Mouse (Mus musculus): ENCODE measurements around the gene OR5BS1P. TPM values are rescaled to one million over a fixed set of nuclear protein-coding genes. Genes with fewer than 3 reads are reported as not detected.
A peak's percentile ranks its signal among the peaks of the same experiment; 100 is the strongest.
"Not testable (repeated sequence)": the region's sequence is repeated elsewhere in the genome, so short reads cannot be mapped to it uniquely, and the experiment has no call there.

OR5BS1P gene
- total and polyA plus RNA-seq, 3 experiments, result not detected

DNA sequence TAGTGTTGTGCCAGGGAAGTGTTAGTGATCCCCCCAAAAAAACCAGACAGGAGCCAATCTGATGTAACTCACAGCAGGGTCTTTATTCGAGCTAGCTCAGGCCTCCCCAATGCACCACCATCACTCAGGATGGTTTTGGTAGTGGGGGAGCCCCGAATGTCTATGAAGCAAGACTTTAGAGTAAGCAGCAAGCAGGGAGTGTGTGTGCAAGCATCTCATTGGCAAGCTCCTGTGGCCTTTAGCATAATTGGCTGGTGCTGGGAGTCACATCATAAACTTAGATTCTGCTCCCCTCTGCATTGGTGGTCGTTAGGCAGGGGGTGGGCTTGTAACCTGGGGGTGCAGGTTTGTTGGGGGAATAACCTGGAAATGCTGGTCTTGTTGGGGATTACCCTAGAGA, 44.0 kb downstream of the OR5BS1P start:
- H3K4me1 ChIP-seq (ENCODE audit: control insufficient read depth in 1 of 2, insufficient read depth in 2 of 2), result peaks cover 6 to 53% of the 10 kb centered on the region in 2 experiments; a peak in 2 of 4 replicates
- H3K9me3 ChIP-seq (replicated peaks; ENCODE audit: low read length); H3K79me2 ChIP-seq (replicated peaks; ENCODE audit: control insufficient read depth, extremely low read depth, insufficient read depth, poor library complexity, severe bottlenecking); H3K27ac ChIP-seq (ENCODE audit: insufficient read depth, low read depth); H3K9ac ChIP-seq (ENCODE audit: insufficient read depth, low read depth); dilution Hi-C loops (cut with MboI; ENCODE audit: extremely low pct_ligation_motif_present, extremely low pct_unique_long_range_greater_than_20kb, low sequenced_read_pairs); H3K4me3 ChIP-seq (replicated peaks in 1 of 3; ENCODE audit: low read depth in 2 of 3, low read length in 2 of 3, poor library complexity in 1 of 3); H3K27me3 ChIP-seq (replicated peaks): not testable (repeated sequence)
- DNase-seq (ENCODE audit: extremely low read depth), result peak; percentile 58
- in situ Hi-C loops (cut with MboI; ENCODE audit: low pct_ligation_motif_present, low pct_unique_long_range_greater_than_20kb, low sequenced_read_pairs), result loop anchor here (5.0 kb wide), 1 partner anchor 104 kb away; no protein-coding TSS in a partner anchor
- H3K36me3 ChIP-seq (replicated peaks in 1 of 2; ENCODE audit: control insufficient read depth in 1 of 2, insufficient read depth in 1 of 2, low read length in 1 of 2), result peaks cover 10 to 18% of the 10 kb centered on the region in 2 experiments
- 0 out of 2 replicates have a peak overlapping the region, but pooled peaks have one; percentile 94 for H3K4me2 ChIP-seq (ENCODE audit: insufficient read depth, low read depth, poor library complexity, severe bottlenecking)

DNA sequence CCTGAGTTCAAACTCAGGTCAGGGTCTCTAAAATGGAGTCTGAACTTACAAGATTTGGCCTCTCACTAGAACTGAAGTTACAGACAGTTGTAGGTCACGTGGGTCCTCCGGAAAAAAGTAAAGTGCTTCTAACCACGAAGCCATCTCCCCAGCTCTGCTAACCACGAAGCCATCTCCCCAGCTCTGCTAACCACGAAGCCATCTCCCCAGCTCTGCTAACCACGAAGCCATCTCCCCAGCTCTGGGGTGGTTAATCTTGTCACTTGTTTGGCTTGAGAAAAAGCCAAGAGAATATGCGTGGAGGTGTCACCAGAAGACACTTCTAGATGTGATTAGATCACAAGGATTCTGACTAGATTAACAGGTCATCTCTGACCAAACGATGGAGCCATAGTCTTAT, 44.5 kb downstream of the OR5BS1P start:
- H3K27ac ChIP-seq (ENCODE audit: insufficient read depth, low read depth), result no peak overlapping the region

DNA sequence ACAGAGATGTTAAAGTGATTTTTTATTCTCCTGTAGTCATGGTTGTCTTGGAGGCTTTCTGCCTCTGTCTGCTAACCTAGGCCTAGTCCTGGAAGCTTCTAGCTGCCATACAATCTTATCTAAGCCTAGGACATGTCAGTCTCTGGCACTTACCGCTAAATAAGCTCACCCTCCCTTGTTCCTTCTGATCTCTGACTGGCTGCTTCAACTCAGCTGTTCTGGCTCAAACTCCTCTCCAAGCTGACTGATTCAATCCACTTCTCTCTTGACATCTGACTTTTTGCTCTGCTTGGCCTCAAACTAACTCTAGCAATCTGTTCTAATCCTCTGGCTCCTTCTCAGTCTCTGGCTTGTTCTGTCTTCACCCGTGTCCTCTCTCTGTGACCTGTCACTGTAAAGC, 45.1 kb downstream of the OR5BS1P start:
- H3K9me3 ChIP-seq (replicated peaks; ENCODE audit: low read length); H3K27me3 ChIP-seq (replicated peaks); H3K9ac ChIP-seq (ENCODE audit: insufficient read depth, low read depth); dilution Hi-C loops (cut with MboI; ENCODE audit: extremely low pct_ligation_motif_present, extremely low pct_unique_long_range_greater_than_20kb, low sequenced_read_pairs); H3K4me3 ChIP-seq (replicated peaks in 1 of 3; ENCODE audit: low read depth in 2 of 3, low read length in 2 of 3, poor library complexity in 1 of 3); DNase-seq (ENCODE audit: extremely low read depth); H3K27ac ChIP-seq (ENCODE audit: insufficient read depth, low read depth); H3K79me2 ChIP-seq (replicated peaks; ENCODE audit: control insufficient read depth, extremely low read depth, insufficient read depth, poor library complexity, severe bottlenecking); H3K4me2 ChIP-seq (ENCODE audit: insufficient read depth, low read depth, poor library complexity, severe bottlenecking): not testable (repeated sequence)
- H3K4me1 ChIP-seq (ENCODE audit: control insufficient read depth in 1 of 2, insufficient read depth in 2 of 2), result peaks cover 6 to 53% of the 10 kb centered on the region in 2 experiments; a peak in 2 of 4 replicates
- H3K36me3 ChIP-seq (replicated peaks in 1 of 2; ENCODE audit: control insufficient read depth in 1 of 2, insufficient read depth in 1 of 2, low read length in 1 of 2), result peaks cover 16 to 23% of the 10 kb centered on the region in 2 experiments
- in situ Hi-C loops (cut with MboI; ENCODE audit: low pct_ligation_motif_present, low pct_unique_long_range_greater_than_20kb, low sequenced_read_pairs), result loop anchor here (5.0 kb wide), 1 partner anchor 102 kb away; no protein-coding TSS in a partner anchor

More for the DNA sequence above, 44.5 kb downstream of the OR5BS1P start:
- H3K9me3 ChIP-seq (replicated peaks; ENCODE audit: low read length), result peaks cover 7% of the 10 kb centered on the region
- dilution Hi-C loops (cut with MboI; ENCODE audit: extremely low pct_ligation_motif_present, extremely low pct_unique_long_range_greater_than_20kb, low sequenced_read_pairs) (no loop called here), in situ Hi-C loops (cut with MboI; ENCODE audit: low pct_ligation_motif_present, low pct_unique_long_range_greater_than_20kb, low sequenced_read_pairs) (loop anchor here (5.0 kb wide), 1 partner anchor 103 kb away; no protein-coding TSS in a partner anchor)
- peak; percentile 64 for DNase-seq (ENCODE audit: extremely low read depth)
- H3K36me3 ChIP-seq (replicated peaks in 1 of 2; ENCODE audit: control insufficient read depth in 1 of 2, insufficient read depth in 1 of 2, low read length in 1 of 2), result peaks cover 10 to 18% of the 10 kb centered on the region in 2 experiments
- H3K27me3 ChIP-seq (replicated peaks), result no peaks in the 10 kb centered on the region
- H3K4me3 ChIP-seq (replicated peaks in 1 of 3; ENCODE audit: low read depth in 2 of 3, low read length in 2 of 3, poor library complexity in 1 of 3), result no peak overlapping the region
- TF ChIP-seq NRF1 (IDR thresholded peaks at IDR 0.05; ENCODE audit: low read depth, low read length), result 0 out of 2 replicates have a peak, but pooled peaks have one; percentile 15
- TF ChIP-seq USF1 (IDR thresholded peaks at IDR 0.05; ENCODE audit: low read depth, low read length), result peak; percentile 69
- TF ChIP-seq EP300 (IDR thresholded peaks at IDR 0.05; ENCODE audit: low read length), result 0 out of 2 replicates have a peak, but pooled peaks have one; percentile 30
- TF ChIP-seq BHLHE40 (IDR thresholded peaks at IDR 0.05; ENCODE audit: low read depth, low read length), result peak; percentile 70
- TF ChIP-seq ETS1 (conservative IDR thresholded peaks at IDR 0.05; ENCODE audit: low read depth, low read length), result 0 out of 2 replicates have a peak, but pooled peaks have one; percentile 12
- TF ChIP-seq ZKSCAN1 (IDR thresholded peaks at IDR 0.05; ENCODE audit: borderline replicate concordance, low read depth, low read length), result no peak
- peak; percentile 75 for TF ChIP-seq USF2 (conservative IDR thresholded peaks at IDR 0.05; ENCODE audit: low read depth, low read length)
- peak; percentile 85 for TF ChIP-seq MAX (IDR thresholded peaks at IDR 0.05; ENCODE audit: low read length)
- TF ChIP-seq MXI1 (IDR thresholded peaks at IDR 0.05; ENCODE audit: low read depth, low read length), result peak; percentile 26; the same call in 1 of the 2 replicates
- no peak for TF ChIP-seq GABPA (IDR thresholded peaks at IDR 0.05; ENCODE audit: insufficient replicate concordance, low read depth, low read length)
- no peak overlapping the region for H3K9ac ChIP-seq (ENCODE audit: insufficient read depth, low read depth)
- no peak overlapping the region for H3K4me2 ChIP-seq (ENCODE audit: insufficient read depth, low read depth, poor library complexity, severe bottlenecking)
- H3K79me2 ChIP-seq (replicated peaks; ENCODE audit: control insufficient read depth, extremely low read depth, insufficient read depth, poor library complexity, severe bottlenecking), result no peaks in the 10 kb centered on the region
- peaks cover 6 to 53% of the 10 kb centered on the region in 2 experiments; a peak in 2 of 4 replicates for H3K4me1 ChIP-seq (ENCODE audit: control insufficient read depth in 1 of 2, insufficient read depth in 2 of 2)
